Mouse (Mus musculus) embryo, embryonic 9.5 days (tissue): ENCODE results near the gene Hoxd1.
A peak's percentile ranks its signal among the peaks of the same experiment; 100 is the strongest.

Source experiments
- DNase-seq: peaks from one replicate; pipeline ENCODE4 v3.0.0-alpha.2; 2017; ENCODE audit errors: extremely low spot score

The Hoxd1 gene

GRCm38 (mm10) chr2:74762522-74763244 is at the start of gene Hoxd1:
Gene Hoxd1 (plus strand): TSS chr2:74762980.
- peak; percentile 79 for DNase-seq

- no peak for DNase-seq
Observed at GRCm38 (mm10) chr2:74713239-74714150, 49.3 kb upstream of the Hoxd1 start.

- no peak for DNase-seq
Observed at GRCm38 (mm10) chr2:74714156-74714789, 48.5 kb upstream of the Hoxd1 start.

- no peak for DNase-seq
Observed at GRCm38 (mm10) chr2:74714881-74715280, 47.9 kb upstream of the Hoxd1 start.

- DNase-seq, result peak; percentile 91
Observed at GRCm38 (mm10) chr2:74715504-74716241, 47.1 kb upstream of the Hoxd1 start.

GRCm38 (mm10) chr2:74720384-74720783 is 42.4 kb upstream of the Hoxd1 start:
- no peak for DNase-seq

- DNase-seq, result no peak
Observed at GRCm38 (mm10) chr2:74720955-74721491, 41.8 kb upstream of the Hoxd1 start.

- DNase-seq, result no peak
Observed at GRCm38 (mm10) chr2:74721882-74722281, 40.9 kb upstream of the Hoxd1 start.

GRCm38 (mm10) chr2:74722949-74723348 is 39.8 kb upstream of the Hoxd1 start:
- DNase-seq, result no peak

- DNase-seq, result no peak
Observed at GRCm38 (mm10) chr2:74724244-74725015, 38.4 kb upstream of the Hoxd1 start.

- DNase-seq, result no peak
Observed at GRCm38 (mm10) chr2:74725171-74725570, 37.6 kb upstream of the Hoxd1 start.

- peak; percentile 45 for DNase-seq
Observed at GRCm38 (mm10) chr2:74726551-74726950, 36.2 kb upstream of the Hoxd1 start, which contains the start of gene Gm28230. Gene Gm28230 (plus strand): TSS chr2:74726728.

GRCm38 (mm10) chr2:74726973-74727639 is 35.7 kb upstream of the Hoxd1 start:
- DNase-seq, result peak; percentile 41

GRCm38 (mm10) chr2:74727640-74728302 is 35.0 kb upstream of the Hoxd1 start:
- DNase-seq, result peak; percentile 58

GRCm38 (mm10) chr2:74728303-74728680 is 34.5 kb upstream of the Hoxd1 start:
- DNase-seq, result peak; percentile 43

- DNase-seq, result peak; percentile 56
Observed at GRCm38 (mm10) chr2:74730331-74730730, 32.4 kb upstream of the Hoxd1 start.

GRCm38 (mm10) chr2:74731055-74731454 is 31.7 kb upstream of the Hoxd1 start:
- peak; percentile 52 for DNase-seq

GRCm38 (mm10) chr2:74731799-74732512 is 30.8 kb upstream of the Hoxd1 start:
- DNase-seq, result peak; percentile 52
